Mouse (Mus musculus) cortical plate, adult 2 months (tissue): ENCODE measurements around the gene Rpn1.

Source experiments
- CTCF ChIP-seq: fragments of 200-500 bp; IDR thresholded peaks from 2 replicates; pipeline ENCODE4 v1.5.1; 2011; ENCODE audit warnings: mild to moderate bottlenecking, control low read depth, low read length; ENCODE audit not compliant: insufficient read depth; ENCODE audit errors: extremely low read depth
- POLR2A ChIP-seq: fragments of 200-500 bp; IDR thresholded peaks from 2 replicates; pipeline ENCODE4 v1.6.1; 2011; ENCODE audit warnings: mild to moderate bottlenecking, low read length, control low read depth; ENCODE audit not compliant: insufficient read depth; ENCODE audit errors: extremely low read depth

DNA sequence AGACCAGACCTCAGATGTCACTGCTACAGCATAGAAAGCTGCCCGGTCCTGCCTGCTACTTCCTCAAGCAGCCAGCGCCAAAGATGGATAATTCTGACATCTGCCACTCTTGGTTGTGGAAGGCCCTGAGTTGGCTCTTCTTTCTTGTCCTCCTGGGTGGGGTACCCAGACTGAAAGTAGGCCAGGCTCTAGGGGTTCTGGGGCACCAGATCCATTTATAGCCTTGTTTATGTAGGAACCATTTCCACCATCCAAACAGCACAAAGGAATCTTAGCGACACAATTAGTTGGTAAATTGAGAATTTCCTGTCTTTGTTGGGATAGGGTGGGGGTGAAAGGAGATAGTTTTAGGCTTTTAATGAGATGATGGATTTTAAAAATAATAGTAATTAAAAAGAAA lies 54.2 kb downstream of the Rpn1 start:
- TF ChIP-seq POLR2A (no peak), CTCF (no peak)
